Mouse (Mus musculus) T-cell, adult 66 days (primary cell): ENCODE results near the gene Olfr166. TPM values are rescaled to one million over a fixed set of nuclear protein-coding genes. Genes with fewer than 3 reads are reported as not detected.

Source experiments
- total RNA-seq, 2 experiments: library from RNA; stranded (reverse); gene quantifications; 3 replicates in 1 of 2; 4 replicates in 1 of 2; pipeline ENCODE4 v1.2.4; 2023

Gene Olfr166
- not detected for total RNA-seq

GRCm38 (mm10) chr16:19483394-19483793 is at the start of gene Olfr166:
Gene Olfr166 (plus strand): TSS chr16:19483694.

GRCm38 (mm10) chr16:19522166-19522565 is 38.7 kb downstream of the Olfr166 start, which contains the start of gene Olfr167:
Gene Olfr167 (minus strand): TSS chr16:19522266.

GRCm38 (mm10) chr16:19535455-19535854 is 52.0 kb downstream of the Olfr166 start, which contains the start of gene Olfr168:
Gene Olfr168 (minus strand): TSS chr16:19535555.

Other genes starting within 250 kb of the Olfr166 start
- gene Olfr164, start 169.6 kb upstream of the Olfr166 start, total RNA-seq: not detected
- not detected for gene Olfr165, start 60.6 kb upstream of the Olfr166 start, total RNA-seq
- not detected for gene Olfr167, start 38.6 kb downstream of the Olfr166 start, total RNA-seq
- gene Olfr168, start 51.9 kb downstream of the Olfr166 start, total RNA-seq: not detected
- gene Olfr169, start 88.1 kb downstream of the Olfr166 start, total RNA-seq: not detected
- not detected for gene Olfr170, start 128.2 kb downstream of the Olfr166 start, total RNA-seq
- gene Olfr171, start 146.2 kb downstream of the Olfr166 start, total RNA-seq: not detected
- not detected for gene Lamp3, start 222.7 kb downstream of the Olfr166 start, total RNA-seq